Mouse (Mus musculus) right cerebral cortex, adult 18-20 months (tissue): ENCODE data around the gene Wasf2.

Experiments used
- DNase-seq: peaks from one replicate; pipeline ENCODE4 v3.0.0; 2022; ENCODE audit warnings: mixed read lengths

The Wasf2 gene

DNA sequence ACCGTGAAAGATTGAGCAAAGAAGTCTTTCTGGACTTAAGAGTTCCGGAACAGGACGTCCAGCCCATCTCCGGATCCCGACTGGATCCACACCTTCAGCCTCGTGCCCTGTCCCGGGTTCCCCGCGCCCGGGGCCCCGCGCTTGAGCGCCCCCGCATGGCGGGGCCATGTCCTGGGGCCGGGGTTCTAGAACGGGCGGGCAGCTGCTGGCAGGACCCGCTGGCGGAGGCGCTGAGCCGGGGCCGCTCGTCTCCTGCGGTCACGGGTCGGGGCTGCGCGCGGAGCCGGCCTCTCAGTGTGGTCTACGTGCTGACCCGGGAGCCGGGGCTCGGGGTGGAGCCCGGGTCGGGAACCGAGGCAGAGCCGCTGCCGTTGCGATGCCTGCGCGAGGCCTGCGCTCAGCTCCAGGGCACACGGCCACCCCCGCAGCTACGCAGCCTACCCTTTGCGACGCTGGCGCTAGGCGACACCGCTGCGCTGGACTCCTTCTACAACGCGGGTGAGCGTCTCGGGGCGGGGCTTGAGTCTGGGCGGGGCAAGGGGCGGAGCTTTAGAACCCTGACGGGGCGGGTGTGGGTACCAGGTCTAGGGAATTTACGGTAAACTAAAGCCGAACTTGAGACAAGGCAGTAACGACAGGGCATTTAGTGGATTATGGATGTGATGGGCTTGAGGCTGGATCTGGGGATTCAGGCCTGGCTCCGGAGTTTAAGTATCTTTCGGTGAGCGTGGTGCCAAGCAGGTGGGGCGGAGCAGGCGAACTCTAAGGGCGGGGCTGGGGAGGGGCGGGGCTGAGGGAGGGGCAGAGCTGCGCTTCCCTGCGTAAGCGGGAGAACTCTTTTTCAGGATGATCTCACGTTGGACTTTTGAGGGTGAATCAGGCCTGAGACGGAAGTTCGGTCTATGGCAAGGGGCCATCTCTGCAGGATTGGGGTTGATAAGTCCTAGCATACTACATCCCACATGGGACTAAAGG, 110.9 kb downstream of the Wasf2 start:
- DNase-seq: peak; percentile 88

GRCm38 (mm10) chr4:133241910-133242309, 111.6 kb downstream of the Wasf2 start:
- no peak for DNase-seq

GRCm38 (mm10) chr4:133242710-133243109, 112.4 kb downstream of the Wasf2 start:
- no peak for DNase-seq

- DNase-seq: no peak
These were observed 113.2 kb downstream of the Wasf2 start for GRCm38 (mm10) chr4:133243538-133243937.

GRCm38 (mm10) chr4:133244289-133244688, 114.0 kb downstream of the Wasf2 start:
- DNase-seq: no peak

- no peak for DNase-seq
These were observed 116.8 kb downstream of the Wasf2 start for GRCm38 (mm10) chr4:133247072-133247471.

GRCm38 (mm10) chr4:133247806-133248449, 117.6 kb downstream of the Wasf2 start:
- DNase-seq: no peak
